Mouse (Mus musculus): ENCODE data around the gene Triobp. TPM values are rescaled to one million over a fixed set of nuclear protein-coding genes. Genes with fewer than 3 reads are reported as not detected.
"Not testable (repeated sequence)": the region's sequence is repeated elsewhere in the genome, so short reads cannot be mapped to it uniquely, and the experiment has no call there.

The Triobp gene
- polyA plus RNA-seq, 1 experiment from 2014 or later, result 44.7 TPM

DNA sequence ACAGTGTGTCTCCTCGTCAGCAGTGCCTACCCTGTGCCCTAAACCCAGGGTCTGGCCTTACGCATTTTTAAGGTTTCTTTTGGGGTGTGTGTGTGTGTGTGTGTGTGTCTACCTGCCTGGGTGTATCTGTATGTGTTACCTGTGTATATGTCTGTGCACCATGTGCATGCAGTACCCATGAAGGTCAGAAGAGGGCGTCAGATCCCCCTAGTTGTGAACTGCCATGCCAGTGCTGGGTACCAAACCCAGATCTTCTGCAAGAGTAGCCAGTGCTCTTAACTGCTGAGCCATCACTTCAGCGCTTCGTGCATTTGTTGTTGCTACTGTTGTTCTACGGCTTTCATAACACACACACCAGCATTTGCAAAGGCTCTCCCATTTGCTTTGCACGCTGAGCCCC is 44.7 kb downstream of the Triobp start:
- 94% methylated on average over 7 of the region's 7 CpGs for WGBS
- Histone ChIP-seq H3K27ac (no peak overlapping the region), H3K36me3 (peaks cover 84% of the 10 kb centered on the region), H3K9me3 (replicated peaks) (no peaks in the 10 kb centered on the region), H3K4me1 (peaks cover 10% of the 10 kb centered on the region), H3K27me3 (no peaks in the 10 kb centered on the region), H3K4me2 (replicated peaks) (no peak overlapping the region), H3K4me3 (no peak overlapping the region), H3K9ac (no peak overlapping the region)
- no peak for ATAC-seq (ENCODE audit: low FRiP score)

DNA sequence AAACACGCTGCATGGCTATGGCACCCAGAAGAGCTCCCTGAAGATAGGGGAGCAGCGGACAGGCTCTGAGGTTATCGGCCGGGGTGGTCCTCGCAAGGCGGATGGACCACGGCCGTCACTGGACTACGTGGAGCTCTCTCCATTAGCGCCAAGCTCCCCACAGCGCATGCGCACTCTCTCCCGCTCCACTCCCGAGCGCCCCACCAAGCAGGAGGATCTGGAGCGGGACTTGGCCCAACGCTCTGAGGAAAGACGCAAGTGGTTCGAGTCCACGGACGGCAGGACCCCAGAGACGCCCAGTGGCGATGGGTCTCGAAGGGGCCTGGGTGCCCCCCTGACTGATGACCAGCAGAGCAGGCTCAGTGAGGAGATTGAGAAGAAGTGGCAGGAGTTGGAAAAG is 45.4 kb downstream of the Triobp start:
- H3K36me3 ChIP-seq, result peaks cover 87% of the 10 kb centered on the region
- H3K9ac ChIP-seq, result no peak overlapping the region
- no peaks in the 10 kb centered on the region for H3K9me3 ChIP-seq (replicated peaks)
- no peaks in the 10 kb centered on the region for H3K27me3 ChIP-seq
- no peak for ATAC-seq (ENCODE audit: low FRiP score)
- H3K4me3 ChIP-seq, result no peak overlapping the region
- no peak overlapping the region for H3K4me2 ChIP-seq (replicated peaks)
- peaks cover 8% of the 10 kb centered on the region for H3K4me1 ChIP-seq
- H3K27ac ChIP-seq, result no peak overlapping the region
- WGBS, result 96% methylated on average over 24 of the region's 24 CpGs

DNA sequence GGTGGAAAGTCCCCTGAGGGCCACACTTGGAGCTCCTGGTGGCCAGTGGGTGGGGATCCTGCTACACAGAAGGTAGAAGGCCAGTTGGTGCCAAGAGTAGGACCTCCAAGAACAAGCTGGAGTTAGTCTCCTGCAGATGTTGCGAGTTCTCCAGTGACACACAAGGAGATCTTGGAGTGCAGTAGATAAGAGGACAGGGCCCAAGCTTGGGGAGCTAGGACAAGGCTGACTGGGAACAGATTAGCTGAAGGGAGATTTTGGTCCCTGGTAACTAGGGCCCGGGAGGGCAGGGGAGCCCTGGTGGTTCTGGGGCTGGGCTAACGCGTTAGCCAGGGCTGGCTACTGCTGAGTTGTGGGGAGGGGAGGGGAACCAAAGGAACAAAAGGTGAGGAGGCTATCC is 48.4 kb downstream of the Triobp start:
- no peak overlapping the region for H3K4me2 ChIP-seq (replicated peaks)
- no peak for ATAC-seq (ENCODE audit: low FRiP score)
- no peaks in the 10 kb centered on the region for H3K4me1 ChIP-seq
- H3K9ac ChIP-seq, result no peak overlapping the region
- H3K27me3 ChIP-seq, result no peaks in the 10 kb centered on the region
- WGBS, result 90% methylated on average over 4 of the region's 4 CpGs
- peaks cover 81% of the 10 kb centered on the region for H3K36me3 ChIP-seq
- no peaks in the 10 kb centered on the region for H3K9me3 ChIP-seq (replicated peaks)
- no peak overlapping the region for H3K27ac ChIP-seq
- H3K4me3 ChIP-seq, result no peak overlapping the region

DNA sequence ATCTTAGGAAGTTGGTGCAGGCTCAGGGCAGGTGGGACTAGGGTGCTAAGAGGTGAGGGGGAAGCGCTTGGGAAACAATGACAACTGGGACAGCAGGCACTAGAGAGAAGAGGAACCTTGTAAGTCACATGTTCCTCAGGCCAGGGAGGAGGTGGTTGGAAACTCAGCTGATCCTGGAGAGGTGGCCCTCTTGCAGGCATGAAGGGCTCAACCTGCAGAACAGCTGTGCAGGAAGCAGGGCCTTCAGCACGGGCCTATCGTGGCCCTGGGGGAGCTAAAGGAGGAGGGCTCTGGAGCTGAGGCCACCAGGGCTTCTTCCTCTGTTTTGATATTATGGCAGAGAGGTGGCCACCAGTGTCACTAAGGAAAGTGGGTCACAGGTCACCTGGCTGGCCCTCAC is 49.1 kb downstream of the Triobp start:
- H3K9me3 ChIP-seq (replicated peaks), result no peaks in the 10 kb centered on the region
- peaks cover 81% of the 10 kb centered on the region for H3K36me3 ChIP-seq
- no peak overlapping the region for H3K27ac ChIP-seq
- H3K4me1 ChIP-seq, result no peaks in the 10 kb centered on the region
- ATAC-seq (ENCODE audit: low FRiP score), result no peak
- no peak overlapping the region for H3K9ac ChIP-seq
- 89% methylated on average over 3 of the region's 3 CpGs for WGBS
- no peak overlapping the region for H3K4me2 ChIP-seq (replicated peaks)
- no peaks in the 10 kb centered on the region for H3K27me3 ChIP-seq
- H3K4me3 ChIP-seq, result no peak overlapping the region

DNA sequence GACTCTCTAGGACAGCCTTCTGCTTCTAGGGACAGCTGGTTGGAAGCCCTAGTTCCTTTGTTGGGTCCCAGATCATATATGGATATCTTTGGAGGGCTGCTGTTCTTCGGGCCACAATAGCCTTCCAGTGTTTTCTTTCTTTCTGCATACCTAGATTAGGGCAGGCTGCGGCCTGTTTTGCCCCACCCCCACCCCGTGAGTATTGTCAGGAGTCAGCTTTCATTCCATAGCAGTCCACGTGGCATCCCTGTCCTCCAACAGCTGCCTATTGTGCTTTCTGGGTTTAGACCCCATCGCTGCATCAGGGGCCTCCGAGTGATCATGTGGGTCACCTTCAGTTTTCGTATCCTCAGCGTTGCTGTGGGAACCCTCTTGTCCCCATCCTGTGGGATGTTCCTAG is 50.8 kb downstream of the Triobp start:
- H3K4me3 ChIP-seq, result no peak overlapping the region
- H3K9me3 ChIP-seq (replicated peaks), result no peaks in the 10 kb centered on the region
- H3K9ac ChIP-seq, result 0 out of 2 replicates have a peak overlapping the region, but pooled peaks have one; percentile 27
- no peak overlapping the region for H3K4me2 ChIP-seq (replicated peaks)
- ATAC-seq (ENCODE audit: low FRiP score), result no peak
- H3K36me3 ChIP-seq, result peaks cover 81% of the 10 kb centered on the region
- no peaks in the 10 kb centered on the region for H3K4me1 ChIP-seq
- H3K27me3 ChIP-seq, result no peaks in the 10 kb centered on the region
- WGBS, result 62% methylated on average over 8 of the region's 8 CpGs
- H3K27ac ChIP-seq, result no peak overlapping the region

DNA sequence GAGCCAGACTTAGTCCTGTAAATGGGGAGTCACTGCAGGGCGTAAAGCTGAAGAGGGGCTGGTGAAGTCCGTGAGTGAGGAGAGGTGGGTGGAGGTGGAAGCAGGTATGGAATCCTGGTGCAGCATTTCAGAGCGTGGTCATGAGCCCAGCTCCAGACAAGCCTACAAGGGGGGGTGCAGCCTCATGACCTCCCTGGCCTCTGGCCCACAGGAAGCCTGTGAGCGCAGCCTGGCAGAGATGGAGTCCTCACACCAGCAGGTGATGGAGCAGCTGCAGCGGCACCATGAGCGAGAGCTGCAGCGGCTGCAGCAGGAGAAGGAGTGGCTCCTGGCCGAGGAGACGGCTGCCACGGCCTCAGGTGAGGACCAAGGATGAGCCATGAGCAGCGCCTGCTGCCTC is 52.1 kb downstream of the Triobp start:
- ATAC-seq (ENCODE audit: low FRiP score), result no peak
- WGBS, result 84% methylated on average over 11 of the region's 11 CpGs
- H3K4me1 ChIP-seq, result no peaks in the 10 kb centered on the region
- no peaks in the 10 kb centered on the region for H3K27me3 ChIP-seq
- no peak overlapping the region for H3K27ac ChIP-seq
- H3K4me2 ChIP-seq (replicated peaks), result no peak overlapping the region
- peaks cover 81% of the 10 kb centered on the region for H3K36me3 ChIP-seq
- no peak overlapping the region for H3K4me3 ChIP-seq
- H3K9me3 ChIP-seq (replicated peaks), result no peaks in the 10 kb centered on the region
- H3K9ac ChIP-seq, result no peak overlapping the region

DNA sequence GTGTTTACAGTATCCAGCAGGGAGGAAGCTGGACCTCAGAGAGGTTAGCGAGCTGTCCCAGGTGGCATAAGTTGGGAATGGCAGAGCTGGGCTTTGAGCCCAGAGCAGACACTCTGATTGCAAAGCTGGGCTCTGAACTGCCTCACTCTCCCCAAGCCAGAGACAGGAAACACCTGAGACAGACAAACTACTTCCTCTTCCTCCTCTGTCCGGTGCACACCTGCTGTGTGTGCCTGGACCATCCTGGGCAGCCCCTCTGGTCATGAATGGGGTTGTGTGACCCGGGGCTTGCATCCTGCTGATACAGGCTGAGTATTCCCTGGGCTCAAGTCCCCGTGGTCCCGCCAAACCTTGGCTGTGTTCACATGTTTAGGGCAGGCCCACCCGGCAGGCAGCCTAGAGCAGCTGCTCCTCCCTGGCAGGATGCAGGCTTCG is 52.9 kb downstream of the Triobp start:
- Histone ChIP-seq H3K4me2 (replicated peaks) (no peak overlapping the region), H3K27me3 (no peaks in the 10 kb centered on the region), H3K9me3 (replicated peaks) (no peaks in the 10 kb centered on the region), H3K4me1 (no peaks in the 10 kb centered on the region), H3K4me3 (no peak overlapping the region), H3K27ac (no peak overlapping the region), H3K36me3 (peaks cover 83% of the 10 kb centered on the region), H3K9ac (no peak overlapping the region)
- WGBS, result 78% methylated on average over 7 of the region's 7 CpGs
- no peak for ATAC-seq (ENCODE audit: low FRiP score)

DNA sequence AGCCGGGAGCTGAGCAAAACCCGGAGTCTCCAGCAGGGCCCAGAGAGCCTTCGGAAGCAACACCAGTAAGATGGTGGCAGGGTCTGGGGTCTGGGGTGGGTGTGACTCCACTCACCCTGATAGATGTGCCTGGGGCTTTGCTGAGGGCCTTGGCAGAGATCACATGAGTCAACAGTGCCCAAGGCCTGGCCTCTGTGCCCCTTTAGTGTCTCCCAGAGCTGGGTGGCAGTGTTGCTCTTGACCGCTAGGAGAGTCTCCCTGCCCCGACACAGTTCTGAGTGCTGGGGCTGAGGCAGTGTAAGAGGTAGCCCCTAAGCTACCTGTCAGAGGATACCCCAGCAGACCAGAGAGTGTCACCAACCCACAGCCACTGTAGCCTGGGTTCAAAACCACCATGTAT is 54.0 kb downstream of the Triobp start:
- no peak overlapping the region for H3K27ac ChIP-seq
- peaks cover 85% of the 10 kb centered on the region for H3K36me3 ChIP-seq
- no peak overlapping the region for H3K9ac ChIP-seq
- no peak for ATAC-seq (ENCODE audit: low FRiP score)
- no peaks in the 10 kb centered on the region for H3K9me3 ChIP-seq (replicated peaks)
- no peak overlapping the region for H3K4me2 ChIP-seq (replicated peaks)
- WGBS, result 86% methylated on average over 5 of the region's 5 CpGs
- no peaks in the 10 kb centered on the region for H3K27me3 ChIP-seq
- no peaks in the 10 kb centered on the region for H3K4me1 ChIP-seq
- H3K4me3 ChIP-seq, result no peak overlapping the region

DNA sequence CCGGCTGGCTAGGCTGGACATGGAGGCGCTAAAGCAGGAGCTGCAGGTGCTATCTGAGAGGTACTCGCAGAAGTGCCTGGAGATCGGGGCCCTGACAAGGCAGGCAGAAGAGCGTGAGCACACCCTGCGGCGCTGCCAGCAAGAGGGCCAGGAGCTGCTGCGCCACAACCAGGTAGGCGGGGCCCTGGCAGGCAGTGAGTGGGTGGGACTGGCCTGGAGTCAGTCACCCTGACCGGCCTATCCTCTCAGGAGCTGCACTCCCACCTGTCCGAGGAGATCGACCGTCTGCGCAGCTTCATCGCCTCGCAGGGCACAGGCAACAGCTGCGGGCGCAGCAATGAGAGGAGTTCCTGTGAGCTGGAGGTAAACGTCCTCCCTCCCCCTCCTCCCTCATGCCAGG is 54.5 kb downstream of the Triobp start:
- Histone ChIP-seq H3K9ac (no peak overlapping the region), H3K27me3 (no peaks in the 10 kb centered on the region), H3K27ac (no peak overlapping the region), H3K4me1 (no peaks in the 10 kb centered on the region), H3K36me3 (peaks cover 85% of the 10 kb centered on the region), H3K9me3 (replicated peaks) (no peaks in the 10 kb centered on the region), H3K4me2 (replicated peaks) (no peak overlapping the region), H3K4me3 (no peak overlapping the region)
- ATAC-seq (ENCODE audit: low FRiP score), result no peak
- WGBS, result 53% methylated on average over 19 of the region's 19 CpGs

DNA sequence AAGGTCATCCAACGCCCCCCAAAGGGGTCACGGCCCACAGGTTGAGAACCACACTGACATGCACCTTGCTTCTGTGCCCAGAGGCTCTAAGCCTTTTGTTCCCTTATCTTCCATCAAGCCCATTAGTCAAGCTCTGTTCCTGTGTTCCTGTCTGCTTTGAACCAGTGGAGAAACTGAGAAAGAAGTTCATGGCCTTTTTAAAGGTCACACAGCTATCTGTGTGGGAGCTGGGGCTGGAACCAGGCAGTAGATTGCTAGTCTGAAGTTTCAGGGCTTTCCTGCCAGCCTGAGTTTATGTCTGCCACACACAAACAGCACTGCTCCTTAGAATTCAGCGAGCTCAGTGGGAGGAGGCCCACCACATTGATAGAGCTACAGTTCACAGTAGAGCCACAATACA is 55.6 kb downstream of the Triobp start:
- Histone ChIP-seq H3K4me1 (no peaks in the 10 kb centered on the region), H3K9me3 (replicated peaks) (no peaks in the 10 kb centered on the region), H3K27me3 (no peaks in the 10 kb centered on the region), H3K27ac (no peak overlapping the region), H3K9ac (no peak overlapping the region), H3K4me2 (replicated peaks) (no peak overlapping the region), H3K4me3 (no peak overlapping the region), H3K36me3 (peaks cover 81% of the 10 kb centered on the region)
- ATAC-seq (ENCODE audit: low FRiP score), result no peak
- WGBS, result 89% methylated on average over 3 of the region's 3 CpGs

DNA sequence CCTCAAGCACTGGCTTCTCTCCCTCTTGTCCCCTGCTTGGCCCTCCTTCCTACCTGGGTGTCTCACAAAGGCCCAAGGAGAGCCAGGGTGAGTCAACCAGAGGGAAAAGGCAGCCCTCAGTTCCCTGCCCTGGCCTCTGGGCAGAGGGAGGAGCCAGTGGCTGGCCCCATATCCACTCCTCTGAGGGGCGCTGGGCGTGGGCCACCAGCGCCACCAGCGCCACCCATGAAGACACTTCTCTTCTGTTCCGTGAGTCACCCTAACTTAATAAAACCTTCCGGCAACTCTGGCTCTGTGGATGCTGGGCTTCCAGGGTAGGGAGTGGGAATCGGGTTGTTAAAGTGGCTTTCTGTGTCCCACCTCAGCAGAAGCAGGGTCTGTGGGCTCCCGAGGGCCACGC is 58.1 kb downstream of the Triobp start:
- Histone ChIP-seq H3K4me2 (replicated peaks) (no peak overlapping the region), H3K36me3 (peaks cover 69% of the 10 kb centered on the region), H3K4me3 (no peak overlapping the region), H3K27ac (no peak overlapping the region), H3K9me3 (replicated peaks) (no peaks in the 10 kb centered on the region), H3K9ac (no peak overlapping the region), H3K4me1 (peaks cover 7% of the 10 kb centered on the region), H3K27me3 (no peaks in the 10 kb centered on the region)
- 79% methylated on average over 9 of the region's 9 CpGs for WGBS
- ATAC-seq (ENCODE audit: low FRiP score), result no peak

DNA sequence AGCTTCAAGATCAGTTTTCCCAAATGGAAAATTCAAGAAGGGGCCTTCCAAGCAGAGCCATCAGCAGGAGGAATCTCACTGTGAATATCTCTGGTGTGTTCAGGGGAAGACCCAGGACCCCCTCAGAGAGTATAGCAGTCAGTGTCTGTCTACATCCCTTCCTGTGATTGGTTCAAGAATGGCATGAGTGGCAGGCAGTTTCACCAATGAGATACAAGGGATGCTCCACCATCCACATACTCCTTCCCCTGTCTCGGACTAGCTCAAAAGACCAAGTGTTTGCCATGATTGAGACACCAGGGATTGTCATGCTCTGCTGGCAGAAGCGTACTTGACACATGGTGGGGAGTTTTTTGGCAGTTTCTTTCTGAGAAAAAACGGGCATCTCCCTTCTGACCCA is 59.1 kb downstream of the Triobp start:
- Histone ChIP-seq H3K9me3 (replicated peaks) (no peaks in the 10 kb centered on the region), H3K27me3 (no peaks in the 10 kb centered on the region), H3K27ac (no peak overlapping the region), H3K4me2 (replicated peaks) (no peak overlapping the region), H3K4me3 (no peak overlapping the region), H3K4me1 (peaks cover 12% of the 10 kb centered on the region), H3K36me3 (peaks cover 58% of the 10 kb centered on the region), H3K9ac (no peak overlapping the region)
- 81% methylated on average over 3 of the region's 3 CpGs for WGBS
- ATAC-seq (ENCODE audit: low FRiP score), result no peak

DNA sequence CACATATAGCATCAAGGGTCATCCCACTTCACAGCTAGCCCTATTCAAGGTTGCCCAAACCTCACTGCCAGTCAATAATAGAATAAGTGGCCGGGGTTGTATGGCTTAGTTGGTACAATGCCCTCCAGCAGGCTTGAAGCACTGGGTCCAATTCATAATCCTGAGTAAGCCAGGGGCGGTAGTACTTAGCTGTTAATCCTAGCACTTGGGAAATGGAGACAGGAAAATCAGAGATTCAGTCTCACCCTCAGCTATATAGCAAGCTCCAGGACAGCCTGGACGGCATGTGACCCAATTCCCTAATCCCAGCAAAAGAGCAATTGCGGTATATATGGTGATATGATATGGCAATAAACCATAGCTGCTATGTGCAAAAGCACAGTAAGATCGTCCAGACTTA is 59.5 kb downstream of the Triobp start:
- no peaks in the 10 kb centered on the region for H3K9me3 ChIP-seq (replicated peaks)
- H3K4me1 ChIP-seq, result peaks cover 14% of the 10 kb centered on the region
- H3K27me3 ChIP-seq, result no peaks in the 10 kb centered on the region
- H3K4me2 ChIP-seq (replicated peaks), result no peak overlapping the region
- no peak overlapping the region for H3K9ac ChIP-seq
- no peak overlapping the region for H3K27ac ChIP-seq
- ATAC-seq (ENCODE audit: low FRiP score), result no peak
- WGBS, result 95% methylated on average over 5 of the region's 5 CpGs
- H3K4me3 ChIP-seq, result no peak overlapping the region
- H3K36me3 ChIP-seq, result peaks cover 54% of the 10 kb centered on the region

DNA sequence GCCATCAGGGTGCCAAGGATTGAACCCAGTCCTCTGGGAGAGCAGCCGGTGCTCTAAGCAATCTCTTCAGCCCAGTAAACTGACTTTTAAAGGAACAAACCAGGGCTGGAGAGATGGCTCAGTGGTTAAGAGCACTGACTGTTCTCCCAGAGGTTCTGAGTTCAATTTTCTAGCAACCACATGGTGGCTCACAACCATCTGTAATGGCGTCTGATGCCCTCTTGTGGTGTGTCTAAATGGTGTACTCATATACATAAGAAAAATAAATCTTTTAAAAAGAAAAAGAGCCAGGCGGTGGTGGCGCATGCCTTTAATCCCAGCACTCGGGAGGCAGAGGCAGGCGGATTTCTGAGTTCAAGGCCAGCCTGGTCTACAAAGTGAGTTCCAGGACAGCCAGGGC is 60.3 kb downstream of the Triobp start:
- ATAC-seq (ENCODE audit: low FRiP score), result not testable (repeated sequence)

More for the DNA sequence above, 60.3 kb downstream of the Triobp start:
- H3K4me3 ChIP-seq; H3K4me2 ChIP-seq (replicated peaks); H3K27ac ChIP-seq; H3K9ac ChIP-seq; H3K9me3 ChIP-seq (replicated peaks); H3K27me3 ChIP-seq: not testable (repeated sequence)
- WGBS, result 90% methylated on average over 6 of the region's 6 CpGs
- Histone ChIP-seq H3K36me3 (peaks cover 46% of the 10 kb centered on the region), H3K4me1 (peaks cover 16% of the 10 kb centered on the region)
